Mouse (Mus musculus) heart, postnatal 4 days (tissue): ENCODE measurements around the gene Sypl2. TPM values are rescaled to one million over a fixed set of nuclear protein-coding genes. Genes with fewer than 3 reads are reported as not detected.
"Not testable (repeated sequence)": the region's sequence is repeated elsewhere in the genome, so short reads cannot be mapped to it uniquely, and the experiment has no call there.

Experiments
- DNase-seq: peaks from one replicate; pipeline ENCODE4 v3.0.0; 2021
- total RNA-seq, 2 experiments: library from RNA; stranded (reverse); gene quantifications; 2 replicates each; pipeline ENCODE4 v1.2.3; 2021

Sypl2 gene
- total RNA-seq: 1 to 10 TPM; 2.6 to 4.1 TPM

DNA sequence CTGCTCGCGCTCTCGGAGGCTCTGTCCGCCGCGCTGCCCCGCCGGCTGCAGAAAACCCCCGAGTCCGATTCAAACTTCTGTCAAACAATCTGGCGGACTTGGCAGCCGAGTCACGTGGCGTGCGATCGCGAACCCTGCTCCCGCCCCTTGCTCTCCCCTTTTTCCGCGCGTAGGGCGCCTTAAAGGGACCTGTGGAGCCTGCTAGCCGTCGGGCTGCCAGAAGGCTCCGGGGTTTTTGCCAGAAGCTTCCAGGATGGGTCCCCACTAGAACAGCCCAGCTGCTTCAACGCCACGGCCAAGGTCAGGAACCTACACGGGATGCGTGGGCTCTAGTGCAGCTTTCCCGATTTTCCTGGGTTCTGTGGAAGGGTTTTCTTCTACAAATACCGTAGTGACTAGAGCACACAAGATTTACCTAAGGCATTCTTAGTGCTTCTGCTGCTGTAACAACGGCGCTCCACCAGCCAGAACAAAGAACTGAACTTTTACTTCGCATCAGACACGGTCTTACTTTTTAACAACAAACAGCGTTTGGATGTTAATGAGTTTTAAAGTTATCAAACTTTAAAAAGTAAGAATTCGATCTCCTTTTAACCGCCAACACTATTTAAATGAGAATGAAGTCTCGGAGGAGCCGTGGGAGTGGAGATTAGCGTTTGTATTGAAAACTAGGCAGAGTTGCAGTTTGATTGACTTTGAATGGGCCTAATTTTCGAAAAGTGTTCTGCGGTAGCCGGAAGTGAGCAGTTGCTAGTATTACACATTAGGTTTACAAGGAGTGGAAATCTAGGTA, at the start of gene Sypl2:
Sypl2 (minus strand) TSS at position 91 of the 793 bp plus-strand sequence.
- DNase-seq: peak; percentile 64

DNA sequence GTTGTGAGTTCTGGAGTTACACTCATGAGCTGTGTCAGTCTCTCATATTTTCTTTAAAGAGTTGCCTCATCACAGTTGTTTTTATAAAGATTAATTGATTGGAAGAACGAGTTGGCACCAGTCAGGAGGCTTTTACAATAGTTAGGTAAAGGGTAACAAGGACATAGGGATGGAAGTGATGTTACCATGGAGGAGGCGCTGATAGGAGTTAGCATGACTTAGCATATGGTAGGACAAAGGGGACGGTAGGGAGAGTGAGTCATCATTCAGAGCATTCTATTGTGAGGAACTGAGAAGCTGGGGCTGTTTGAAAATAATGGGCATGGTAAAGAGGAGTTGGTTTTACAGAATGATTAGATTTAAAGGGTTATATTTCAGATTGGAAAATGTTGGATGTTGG, 32.9 kb upstream of the Sypl2 start:
- DNase-seq: no peak

DNA sequence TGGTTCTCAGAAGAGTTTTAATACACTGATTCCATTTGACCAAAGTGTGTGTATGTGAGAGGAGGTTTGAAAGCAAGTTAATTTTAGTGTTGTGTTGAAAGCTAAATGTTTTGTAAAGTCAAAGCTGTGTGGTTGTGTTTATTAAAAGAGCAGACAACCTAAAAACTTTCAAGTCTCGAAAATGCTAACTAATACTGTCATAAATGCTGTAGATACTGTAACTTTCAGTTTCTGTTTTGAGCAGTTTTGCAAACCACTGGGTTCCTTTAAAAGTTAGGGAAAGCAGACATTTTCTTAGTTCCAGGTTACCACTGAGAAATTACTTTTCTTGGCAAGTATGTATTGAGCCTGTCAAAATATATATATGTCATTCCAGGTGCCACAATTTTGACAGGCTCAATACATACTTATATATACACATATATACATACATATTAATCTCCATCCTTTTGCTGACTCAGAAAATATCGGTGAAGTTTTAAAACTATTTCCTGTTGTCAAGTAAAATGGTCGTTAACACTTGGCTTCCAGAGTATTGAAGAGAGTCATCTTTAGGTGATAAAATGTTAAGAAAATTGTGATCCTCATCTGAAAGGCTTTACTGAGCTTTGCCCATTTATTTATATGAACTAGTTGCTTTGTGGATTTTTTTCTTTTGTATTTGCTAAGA, 31.5 kb upstream of the Sypl2 start:
- DNase-seq: no peak

DNA sequence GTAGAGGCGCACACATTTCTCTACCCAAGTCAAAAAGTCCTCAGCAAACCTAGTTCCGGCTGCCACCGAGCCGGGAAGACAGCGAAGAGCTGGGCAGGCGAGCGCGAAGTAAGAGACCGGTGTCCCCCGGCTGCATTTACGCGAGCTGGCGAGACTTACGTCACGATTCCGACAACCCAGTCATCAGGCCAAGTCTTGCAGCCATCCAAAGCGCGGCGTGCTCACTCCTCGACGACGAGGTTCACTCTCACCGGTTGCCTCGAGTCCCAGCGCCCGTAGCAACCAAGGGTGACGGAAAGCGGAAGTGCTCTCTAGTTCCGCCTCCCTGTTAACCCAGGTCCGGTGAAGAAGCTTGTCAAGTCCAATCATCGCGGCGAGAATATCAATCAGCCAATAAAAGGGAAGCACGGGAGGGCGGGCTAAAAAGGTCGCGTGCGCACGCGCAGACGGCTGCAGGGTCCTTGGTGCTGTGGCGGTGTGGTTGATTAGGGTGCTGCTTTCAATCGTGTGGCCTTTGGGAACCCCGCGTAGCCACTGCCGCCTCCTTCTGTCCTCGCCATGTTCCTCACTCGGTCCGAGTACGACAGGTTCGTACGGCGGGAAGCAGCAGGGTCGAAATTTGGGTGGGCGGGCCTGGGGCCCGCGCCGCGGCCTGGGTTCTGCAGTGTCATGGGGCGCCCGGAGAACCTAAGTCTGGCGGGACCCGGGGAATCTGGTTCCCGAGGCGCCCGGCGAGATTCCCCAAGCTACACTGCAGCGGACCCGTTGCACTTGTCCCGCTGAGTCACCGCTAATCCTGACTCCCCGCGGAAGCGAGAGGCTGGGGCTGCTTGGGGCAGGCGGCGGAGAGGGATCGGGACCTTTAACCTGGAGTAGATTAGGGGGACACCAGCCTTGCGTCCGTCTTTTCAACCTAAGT, 30.5 kb upstream of the Sypl2 start, which contains the start of gene Psma5:
Psma5 (plus strand) TSS at position 208 of the 919 bp plus-strand sequence.
- peak; percentile 96 for DNase-seq

DNA sequence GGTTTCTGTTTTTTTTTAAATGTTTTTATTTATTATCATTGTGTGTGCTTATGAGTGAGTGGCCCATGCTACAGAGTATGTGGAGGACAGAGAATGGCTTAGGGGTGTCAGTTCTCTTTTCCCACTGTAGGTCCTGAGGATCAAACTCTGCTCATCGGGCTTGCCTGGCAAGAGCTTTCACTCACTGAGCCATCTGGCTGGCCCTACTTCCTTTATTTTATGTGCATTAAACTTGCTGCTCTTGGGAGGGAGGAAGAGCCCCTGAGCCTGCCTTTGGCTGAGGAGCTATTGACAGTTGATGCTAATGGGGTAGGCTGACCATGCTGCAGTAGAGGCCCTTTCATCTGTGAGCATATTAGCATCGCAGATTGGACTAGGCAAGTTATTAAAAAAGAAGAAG, 20.4 kb upstream of the Sypl2 start:
- no peak for DNase-seq

DNA sequence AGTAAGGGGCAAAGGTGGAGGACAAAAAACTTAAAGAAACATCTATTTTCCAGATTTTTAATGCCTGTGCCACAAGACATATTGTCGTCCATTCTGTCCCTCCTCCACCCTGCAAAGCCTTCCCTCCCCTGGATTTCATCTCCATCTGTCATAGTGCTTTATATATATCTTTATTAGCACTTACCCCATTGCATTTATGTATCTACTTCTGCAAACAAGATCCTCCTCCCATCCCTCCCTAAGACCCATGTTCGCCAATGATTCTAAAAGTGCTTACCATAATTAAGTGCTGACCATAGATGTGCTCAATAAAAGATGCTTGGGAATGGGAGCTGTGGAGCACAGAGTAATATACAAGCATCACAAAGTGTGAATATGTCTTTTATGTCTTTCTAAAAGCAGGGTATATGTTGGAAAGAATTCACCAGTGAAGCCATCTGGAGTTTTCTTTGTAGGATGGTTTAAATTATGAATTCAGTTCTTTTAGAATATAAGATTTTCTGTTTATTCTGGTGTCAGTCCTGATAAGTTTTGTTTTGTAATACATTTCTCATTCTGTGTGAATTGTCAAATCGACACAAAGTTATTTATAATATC, 14.9 kb upstream of the Sypl2 start:
- no peak for DNase-seq

DNA sequence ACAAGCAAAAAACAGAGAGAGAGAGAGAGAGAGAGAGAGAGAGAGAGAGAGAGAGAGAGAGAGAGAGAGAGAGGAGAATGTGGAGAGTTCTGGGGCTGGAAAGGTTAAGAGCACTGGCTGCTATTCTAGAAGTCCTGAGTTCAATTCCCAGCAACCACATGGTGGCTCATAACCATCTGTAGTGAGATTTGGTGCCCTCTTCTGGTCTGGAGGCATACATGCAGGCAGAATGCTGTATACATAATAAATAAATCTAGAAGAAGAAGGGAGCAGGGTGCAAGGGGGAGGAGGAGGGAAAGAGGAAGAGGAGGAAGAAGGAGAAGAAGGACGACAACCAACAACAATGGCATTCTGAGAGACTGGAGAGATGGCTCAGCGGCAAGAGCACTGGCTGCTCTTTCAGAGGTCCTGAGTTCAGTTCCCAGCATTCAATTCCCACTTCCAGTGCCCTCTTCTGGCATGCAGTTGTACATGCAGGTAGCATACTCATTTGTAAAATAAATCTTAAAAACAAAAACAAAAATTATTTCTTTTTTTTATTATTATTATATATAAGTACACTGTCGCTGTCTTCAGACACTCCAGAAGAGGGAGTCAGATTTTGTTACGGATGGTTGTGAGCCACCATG, 11.1 kb upstream of the Sypl2 start:
- DNase-seq: not testable (repeated sequence)

DNA sequence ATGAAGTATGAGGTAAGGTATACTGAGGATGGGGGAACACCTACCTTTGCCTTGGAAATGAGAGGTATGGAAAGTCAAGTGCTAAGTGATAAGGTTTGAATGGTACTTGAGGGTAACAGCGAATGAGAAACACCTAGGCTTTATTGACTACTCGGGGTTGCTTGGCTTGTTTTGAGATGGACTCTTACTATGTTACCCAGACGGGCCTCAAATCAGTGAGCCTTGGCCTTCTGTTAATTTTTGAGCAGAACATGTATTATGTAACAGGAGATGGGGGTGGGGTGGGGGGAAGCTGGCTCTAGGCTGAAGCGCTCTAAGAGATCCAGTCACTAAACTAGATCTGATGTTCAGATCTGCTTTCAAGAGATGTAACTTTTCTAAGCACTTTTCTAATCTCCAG, 5.2 kb upstream of the Sypl2 start:
- DNase-seq: no peak

DNA sequence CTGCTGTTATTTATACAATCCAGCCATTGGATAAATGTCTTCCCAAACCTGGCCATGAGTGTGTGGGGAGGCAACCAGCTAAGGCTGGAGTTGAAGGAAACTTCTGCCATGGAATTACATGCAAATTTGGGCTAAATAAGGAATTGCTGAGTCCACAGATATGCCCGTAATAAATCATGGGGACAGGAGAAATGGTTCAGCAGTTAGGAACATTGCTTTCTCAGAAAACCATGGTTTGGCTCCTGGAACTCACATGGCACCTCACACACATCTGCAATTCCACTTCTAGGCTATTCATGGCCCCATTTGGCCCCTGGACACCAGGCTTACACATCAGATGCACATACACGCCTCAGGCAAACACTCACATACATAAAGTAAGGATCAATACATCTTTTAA, 1.1 kb upstream of the Sypl2 start:
- DNase-seq: no peak

DNA sequence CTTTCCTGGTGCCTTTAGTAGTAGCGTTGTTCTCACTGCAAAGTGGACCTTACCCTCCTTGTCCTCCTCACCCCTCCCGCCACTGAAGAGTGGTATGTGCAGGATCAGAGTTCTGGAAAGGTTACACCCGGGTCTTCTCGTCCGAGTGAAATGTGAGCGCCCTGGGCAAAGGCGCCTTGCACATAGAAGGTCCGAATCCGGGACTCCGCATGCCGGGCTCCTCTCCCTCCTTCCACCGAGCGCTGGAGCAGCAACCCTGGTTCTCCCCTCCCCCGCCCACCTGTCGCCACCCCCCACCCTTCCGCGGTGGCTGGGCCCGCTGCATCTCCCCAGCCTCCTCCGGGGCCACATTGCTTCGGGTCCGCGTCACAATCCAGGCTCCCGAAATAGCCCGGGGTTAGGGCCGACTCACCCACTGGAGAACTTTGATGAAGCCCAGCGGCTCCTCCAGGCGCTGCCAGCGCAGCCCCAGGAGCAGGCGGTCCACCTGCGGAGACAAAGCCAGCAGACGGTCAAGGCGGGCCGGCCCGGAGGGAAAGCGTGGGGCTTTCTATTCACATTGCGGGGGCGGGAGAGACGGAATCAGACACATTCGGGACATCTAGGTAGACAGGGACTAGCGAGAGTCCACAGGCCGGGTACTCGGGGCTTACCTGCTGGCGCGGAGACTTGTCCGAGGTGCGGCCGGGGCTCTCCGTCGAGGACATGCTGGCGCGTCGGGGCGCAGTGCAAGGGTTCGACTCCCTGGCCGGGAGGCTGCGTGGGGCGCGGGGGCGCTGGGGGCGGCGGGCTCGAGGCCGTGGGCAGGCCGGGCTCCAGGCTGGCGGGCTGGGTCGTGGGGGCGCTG, 514 bp downstream of the Sypl2 start:
- DNase-seq: no peak

DNA sequence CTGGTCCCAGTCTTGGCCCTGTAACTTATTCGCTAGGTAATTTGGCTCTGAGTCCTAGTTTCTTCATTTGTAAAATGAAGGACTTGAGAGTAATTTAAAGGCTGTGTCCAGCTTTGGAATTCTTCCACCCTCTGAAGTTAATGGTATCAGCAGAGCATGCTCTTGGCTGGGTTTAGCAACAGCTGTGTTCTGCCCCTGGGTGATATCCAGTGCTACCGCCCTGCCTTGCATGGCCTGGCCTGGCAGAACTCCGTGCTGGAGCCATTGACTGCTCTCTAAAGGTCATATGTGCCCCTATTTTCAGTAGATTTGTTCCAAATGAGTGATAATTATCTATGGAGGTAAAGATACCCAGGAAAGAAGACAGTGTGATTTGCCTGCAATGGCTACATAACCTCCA, 5.8 kb downstream of the Sypl2 start:
- DNase-seq: no peak

DNA sequence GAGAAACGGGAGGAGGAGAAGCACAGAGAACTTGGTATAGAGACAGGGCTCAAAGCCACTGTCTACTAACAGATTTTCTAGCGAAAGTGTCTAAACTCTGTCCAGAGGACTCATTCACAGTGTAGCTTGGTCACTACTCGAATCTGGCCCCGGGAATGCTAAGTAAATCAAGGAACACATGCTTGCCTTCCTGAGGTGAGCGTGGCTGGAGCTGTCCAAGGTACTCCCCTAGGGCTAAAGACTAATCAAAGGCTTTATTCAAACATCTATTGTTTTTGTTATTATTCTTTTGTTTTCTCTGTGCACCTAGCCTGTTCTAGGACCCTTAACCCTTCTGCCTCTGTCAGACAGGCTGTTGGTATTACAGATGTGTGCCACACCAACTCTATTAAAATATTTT, 11.7 kb downstream of the Sypl2 start:
- peak; percentile 57 for DNase-seq

DNA sequence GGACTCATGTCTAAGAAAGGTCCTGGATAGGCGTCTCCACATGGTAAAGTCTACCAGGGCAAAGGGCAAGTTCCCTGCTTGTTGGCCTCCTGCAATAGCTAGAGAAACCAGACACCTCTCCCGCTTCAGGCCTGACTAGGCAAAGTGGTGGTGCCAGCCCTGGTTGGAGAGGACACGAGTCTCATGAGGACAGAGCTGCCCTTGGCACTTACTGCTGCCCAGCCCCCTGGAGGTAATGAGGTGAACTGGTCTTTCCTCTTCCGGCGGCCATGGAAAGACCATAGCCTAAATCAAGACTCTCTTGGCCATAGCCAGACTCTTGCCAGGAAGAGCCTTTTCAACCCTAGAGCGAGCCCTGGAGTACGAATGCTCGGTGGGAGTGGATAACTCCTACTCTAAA, 14.0 kb downstream of the Sypl2 start:
- no peak for DNase-seq

DNA sequence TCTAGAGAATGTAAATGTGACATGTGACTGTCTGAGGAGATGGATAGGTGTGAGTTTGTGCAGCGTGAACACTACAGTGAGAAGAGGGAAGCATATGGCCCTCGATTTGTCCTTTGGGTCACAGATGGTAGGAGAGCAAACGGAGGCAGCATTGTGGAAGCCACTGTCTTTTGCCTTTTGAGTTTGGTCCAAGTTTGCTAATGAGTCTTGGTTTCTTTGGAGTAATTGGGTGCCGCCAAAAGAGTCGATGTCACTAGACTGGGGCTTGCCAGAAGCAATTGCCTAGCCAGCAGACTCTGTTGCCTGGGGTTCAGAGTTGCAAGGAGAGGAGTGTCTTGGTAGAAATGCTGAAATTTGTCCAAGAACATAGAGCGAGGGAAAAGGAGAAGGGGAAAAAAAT, 14.6 kb downstream of the Sypl2 start:
- DNase-seq: no peak

DNA sequence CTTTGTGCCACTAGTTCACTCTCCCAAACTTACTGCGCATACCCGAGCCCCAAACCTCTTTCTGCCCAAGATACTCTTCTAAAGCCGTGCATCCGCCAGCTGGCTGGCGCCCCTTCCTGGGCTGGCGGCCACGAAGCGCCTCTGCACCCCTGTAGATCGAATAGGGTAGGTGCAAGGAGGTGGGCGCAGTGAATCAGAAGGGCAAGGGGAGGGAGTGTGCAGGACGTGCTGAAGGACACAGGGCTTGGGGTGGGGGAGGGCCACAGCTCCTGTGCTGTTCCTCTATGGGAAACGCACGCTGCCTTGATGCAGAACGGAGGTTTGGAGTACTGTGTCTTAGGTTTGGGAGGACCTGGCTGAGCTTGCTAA, 15.7 kb downstream of the Sypl2 start, which contains the start of gene Atxn7l2:
Atxn7l2 (minus strand) TSS at position 164 of the 369 bp plus-strand sequence.
- DNase-seq: no peak

DNA sequence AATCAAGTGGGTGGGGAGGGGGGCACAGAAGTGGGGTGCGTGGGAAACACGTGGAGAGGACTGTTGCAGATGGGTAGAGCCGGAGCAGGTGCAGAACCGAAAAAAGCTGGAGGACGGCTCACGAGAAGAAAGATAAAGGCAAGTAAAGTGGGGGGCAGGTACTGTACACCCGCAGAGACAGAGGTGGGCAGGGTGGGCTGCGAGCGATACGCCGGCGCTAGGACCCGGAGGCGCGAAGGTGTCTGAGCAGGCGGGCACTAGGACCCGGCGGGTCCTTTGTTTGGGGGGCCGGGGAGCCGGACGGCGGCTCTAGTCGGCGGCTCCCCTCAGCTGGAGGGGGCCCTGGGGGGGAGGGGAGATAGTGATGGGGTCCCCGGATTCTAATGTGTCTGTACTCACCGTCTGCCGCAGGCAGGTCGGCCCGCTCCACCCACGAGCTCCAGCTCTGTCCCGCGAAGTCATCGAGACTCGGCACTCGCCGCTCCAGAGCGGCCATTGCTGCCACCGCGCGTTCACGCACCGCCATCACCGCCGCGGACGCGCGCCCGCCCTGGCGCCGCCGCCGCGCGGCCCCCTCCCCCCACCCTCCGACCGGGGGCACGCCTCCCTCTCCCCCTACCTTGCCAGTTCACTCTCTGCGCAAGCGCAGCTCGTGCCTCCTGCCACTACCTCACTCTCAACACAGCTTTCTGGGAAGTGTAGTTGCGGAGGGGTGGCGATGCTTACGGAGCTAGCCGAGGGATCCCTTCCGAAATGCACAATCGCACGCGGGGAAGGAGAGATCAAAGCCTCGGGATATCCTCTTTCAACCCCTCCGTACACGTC, 16.3 kb downstream of the Sypl2 start:
- DNase-seq: peak; percentile 94

DNA sequence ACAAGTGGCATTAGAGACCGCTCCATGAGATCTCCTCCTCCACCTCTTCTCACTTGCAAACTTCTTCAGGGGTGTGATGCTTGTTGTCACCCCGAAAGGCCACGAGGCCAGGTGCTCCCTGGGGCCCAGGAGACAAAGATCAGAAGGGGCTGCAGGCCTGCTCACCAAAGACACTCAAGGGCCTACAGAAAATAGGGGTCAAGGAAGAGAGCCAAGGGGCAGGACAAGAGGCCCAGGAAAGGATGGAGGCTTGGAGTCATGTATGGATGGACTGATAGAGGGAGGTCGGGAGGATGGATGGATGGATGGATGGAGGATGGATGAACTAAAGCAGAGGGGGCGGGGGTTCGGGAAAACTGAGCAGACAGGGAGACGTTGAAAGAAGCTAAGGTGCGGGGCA, 16.9 kb downstream of the Sypl2 start:
- DNase-seq: no peak

DNA sequence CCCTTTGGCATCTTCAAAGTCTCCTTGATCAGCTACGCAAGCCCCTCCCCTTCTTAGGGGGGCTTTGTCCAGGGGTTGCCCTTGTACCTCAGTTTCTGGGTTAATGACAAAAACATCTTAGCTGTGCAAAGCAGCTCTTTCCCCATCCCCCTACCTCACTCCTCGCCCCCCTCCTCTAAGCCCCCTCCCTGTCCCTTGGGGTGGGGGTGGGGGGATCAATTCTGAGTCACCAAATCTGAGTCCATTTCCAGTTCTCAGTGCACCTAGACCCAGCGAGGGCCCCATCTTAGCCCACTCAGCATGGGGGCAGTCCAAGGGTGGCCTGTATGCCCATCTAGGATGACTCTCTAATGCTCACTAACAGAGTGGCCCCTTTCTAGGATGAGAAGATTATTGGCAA, 17.4 kb downstream of the Sypl2 start:
- no peak for DNase-seq

DNA sequence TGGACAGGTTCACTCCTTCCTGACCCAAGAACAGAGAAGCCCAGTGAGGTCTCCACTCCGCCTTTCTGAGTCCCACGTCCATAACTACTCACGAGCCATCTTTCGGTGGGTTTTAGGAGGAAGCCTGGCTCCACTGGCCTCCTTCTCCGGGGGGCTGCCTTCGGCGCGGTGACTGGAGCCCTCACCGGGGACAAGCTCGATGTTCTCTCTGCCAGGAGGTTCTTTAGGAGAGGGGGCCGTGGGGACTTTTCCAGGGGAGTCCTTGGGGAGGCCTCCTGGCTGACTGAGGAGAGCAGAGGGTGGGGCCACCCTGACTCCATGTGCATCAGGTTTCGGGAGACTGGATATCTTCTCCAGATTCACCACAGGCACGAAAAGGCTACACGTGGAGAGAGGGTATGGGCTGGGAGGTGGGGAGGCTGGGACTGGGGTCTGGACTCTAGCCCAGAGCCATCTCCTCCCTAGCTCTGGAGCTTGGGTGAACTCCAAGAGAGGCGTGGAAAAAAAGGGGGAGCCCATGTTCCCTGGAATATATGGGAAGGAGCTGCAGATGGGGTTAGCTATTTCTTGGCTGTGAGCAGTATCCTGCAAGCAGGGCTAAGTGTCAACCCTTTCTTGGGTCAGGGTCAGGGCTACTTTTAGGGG, 19.6 kb downstream of the Sypl2 start:
- DNase-seq: peak; percentile 54

DNA sequence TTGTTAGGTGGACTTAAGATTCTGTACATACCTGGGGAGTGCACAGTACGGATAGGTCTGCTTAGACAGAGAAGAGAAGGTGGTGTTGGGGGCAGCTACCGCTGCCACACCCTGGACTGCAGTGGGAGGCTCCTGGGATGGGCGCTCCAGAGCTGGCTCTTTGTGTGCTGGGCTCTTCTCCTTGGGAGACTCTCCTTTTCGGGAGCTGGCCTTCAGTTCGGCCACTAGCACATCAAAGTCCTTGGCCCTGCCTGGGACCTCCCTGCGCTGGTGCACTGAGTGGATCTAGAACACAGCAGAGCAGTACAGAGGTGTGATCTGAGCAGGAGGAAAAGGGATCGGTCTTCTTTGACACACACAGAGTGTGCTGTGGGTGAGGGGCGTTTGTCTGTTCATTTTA, 20.8 kb downstream of the Sypl2 start:
- DNase-seq: no peak
